Mouse (Mus musculus) stomach, embryonic 15.5 days (tissue): ENCODE measurements around the gene Ldhc. TPM values are rescaled to one million over a fixed set of nuclear protein-coding genes. Genes with fewer than 3 reads are reported as not detected.
A peak's percentile ranks its signal among the peaks of the same experiment; 100 is the strongest.

Experiments used
- ATAC-seq: fragments of 200-750 bp; cut with Nextera tagmentation; 2 replicates; pipeline ENCODE4 v1.8.0; 2017; ENCODE audit warnings: low read depth, moderate number of reproducible peaks, moderate TSS enrichment; ENCODE audit not compliant: insufficient read depth, low FRiP score
- H3K27ac ChIP-seq: fragments of 300-500 bp; sonication (generic); 2 replicates; pipeline ENCODE4 v1.5.1; 2015; ENCODE audit warnings: mild to moderate bottlenecking, inconsistent platforms
- H3K27me3 ChIP-seq: fragments of 300-500 bp; sonication (generic); replicated peaks from 2 replicates; pipeline ENCODE4 v1.6.1; 2015; ENCODE audit warnings: inconsistent platforms
- H3K36me3 ChIP-seq: fragments of 300-500 bp; sonication (generic); 2 replicates; pipeline ENCODE4 v1.6.1; 2015; ENCODE audit warnings: inconsistent platforms
- H3K4me1 ChIP-seq: fragments of 300-500 bp; sonication (generic); 2 replicates; pipeline ENCODE4 v1.6.1; 2015; ENCODE audit warnings: inconsistent platforms
- H3K4me2 ChIP-seq: fragments of 300-500 bp; sonication (generic); 2 replicates; pipeline ENCODE4 v1.6.1; 2015; ENCODE audit warnings: mild to moderate bottlenecking, inconsistent platforms
- H3K4me3 ChIP-seq: fragments of 300-500 bp; sonication (generic); replicated peaks from 2 replicates; pipeline ENCODE4 v1.5.1; 2015; ENCODE audit warnings: inconsistent platforms
- H3K9ac ChIP-seq: fragments of 300-500 bp; sonication (generic); 2 replicates; pipeline ENCODE4 v1.6.1; 2015; ENCODE audit warnings: inconsistent platforms
- H3K9me3 ChIP-seq: fragments of 300-500 bp; sonication (generic); 2 replicates; pipeline ENCODE4 v1.6.1; 2016; ENCODE audit warnings: inconsistent platforms
- WGBS: fragments of 180-500 bp; shearing (Covaris S2); methylation state at CpG from one replicate; pipeline ENCODE4 v1.1.7; 2015; 5-methylcytosine and 5-hydroxymethylcytosine counted together
- polyA plus RNA-seq: library from polyadenylated mRNA; unstranded; fragments of >200 nt; fragmentation: Nextera tagmentation; extraction: Ambion mirVana; gene quantifications from 2 replicates; pipeline ENCODE4 v1.2.1, GENCODE M21; 2015

Ldhc gene
- polyA plus RNA-seq, 1 experiment from 2014 or later = 0.17 TPM

GRCm38 (mm10) chr7:46845211-46845977, 15.6 kb upstream of the Ldhc start:
- ATAC-seq = peak; percentile 87
- no peaks in the 10 kb centered on the region for H3K9me3 ChIP-seq
- H3K4me1 ChIP-seq = peaks cover 10% of the 10 kb centered on the region
- H3K27me3 ChIP-seq = no peaks in the 10 kb centered on the region
- H3K4me3 ChIP-seq = peak overlapping the region; percentile 74
- peak overlapping the region; percentile 83 for H3K9ac ChIP-seq
- peaks cover 18% of the 10 kb centered on the region for H3K36me3 ChIP-seq
- H3K4me2 ChIP-seq = peak overlapping the region; percentile 83
- peak overlapping the region; percentile 94 for H3K27ac ChIP-seq
- under 1% methylated on average over 51 of the region's 51 CpGs for WGBS

GRCm38 (mm10) chr7:46845978-46846485, 15.0 kb upstream of the Ldhc start:
- WGBS = under 1% methylated on average over 36 of the region's 36 CpGs
- H3K4me3 ChIP-seq = peak overlapping the region; percentile 74
- H3K9me3 ChIP-seq = no peaks in the 10 kb centered on the region
- no peaks in the 10 kb centered on the region for H3K27me3 ChIP-seq
- peak overlapping the region; percentile 94 for H3K27ac ChIP-seq
- ATAC-seq = peak; percentile 13; the same call in 1 of the 2 replicates
- peak overlapping the region; percentile 83 for H3K4me2 ChIP-seq
- peaks cover 7% of the 10 kb centered on the region for H3K4me1 ChIP-seq
- H3K9ac ChIP-seq = peak overlapping the region; percentile 83
- H3K36me3 ChIP-seq = peaks cover 21% of the 10 kb centered on the region

GRCm38 (mm10) chr7:46846486-46847244, 14.3 kb upstream of the Ldhc start:
- peak overlapping the region; percentile 83 for H3K4me2 ChIP-seq
- peak overlapping the region; percentile 83 for H3K9ac ChIP-seq
- H3K4me1 ChIP-seq = peaks cover 2% of the 10 kb centered on the region; the same call in 1 of the 2 replicates
- H3K4me3 ChIP-seq = peak overlapping the region; percentile 74
- H3K27me3 ChIP-seq = no peaks in the 10 kb centered on the region
- H3K9me3 ChIP-seq = no peaks in the 10 kb centered on the region
- peak overlapping the region; percentile 94 for H3K27ac ChIP-seq
- peaks cover 28% of the 10 kb centered on the region for H3K36me3 ChIP-seq
- WGBS = 2% methylated on average over 28 of the region's 28 CpGs
- ATAC-seq = peak; percentile 32; the same call in 1 of the 2 replicates

- H3K36me3 ChIP-seq = peaks cover 51% of the 10 kb centered on the region
- ATAC-seq = no peak
- WGBS = 83% methylated on average over 5 of the region's 5 CpGs
- H3K27me3 ChIP-seq = no peaks in the 10 kb centered on the region
- H3K4me3 ChIP-seq = no peak overlapping the region
- H3K4me2 ChIP-seq = no peak overlapping the region
- no peak overlapping the region for H3K9ac ChIP-seq
- H3K27ac ChIP-seq = no peak overlapping the region
- H3K4me1 ChIP-seq = no peaks in the 10 kb centered on the region; the same call in 1 of the 2 replicates
- no peaks in the 10 kb centered on the region for H3K9me3 ChIP-seq
Measured at GRCm38 (mm10) chr7:46849287-46849686, 11.7 kb upstream of the Ldhc start.

- Histone ChIP-seq H3K36me3 (peaks cover 67% of the 10 kb centered on the region), H3K4me2 (no peak overlapping the region), H3K9me3 (no peaks in the 10 kb centered on the region), H3K4me3 (no peak overlapping the region), H3K27me3 (no peaks in the 10 kb centered on the region), H3K4me1 (no peaks in the 10 kb centered on the region; the same call in 1 of the 2 replicates), H3K9ac (no peak overlapping the region), H3K27ac (no peak overlapping the region)
- 79% methylated on average over 7 of the region's 7 CpGs for WGBS
- no peak for ATAC-seq
Measured at GRCm38 (mm10) chr7:46851026-46851425, 10.0 kb upstream of the Ldhc start.

- no peaks in the 10 kb centered on the region for H3K9me3 ChIP-seq
- no peak overlapping the region for H3K4me2 ChIP-seq
Measured at GRCm38 (mm10) chr7:46852666-46853065, 8.3 kb upstream of the Ldhc start.

GRCm38 (mm10) chr7:46853365-46853764, 7.6 kb upstream of the Ldhc start:
- no peak for ATAC-seq
- Histone ChIP-seq H3K4me3 (no peak overlapping the region), H3K27ac (no peak overlapping the region), H3K4me2 (no peak overlapping the region), H3K36me3 (peaks cover 69% of the 10 kb centered on the region), H3K27me3 (no peaks in the 10 kb centered on the region), H3K4me1 (no peaks in the 10 kb centered on the region), H3K9me3 (no peaks in the 10 kb centered on the region), H3K9ac (no peak overlapping the region)
- WGBS = 90% methylated on average over 9 of the region's 9 CpGs

More at GRCm38 (mm10) chr7:46852666-46853065, 8.3 kb upstream of the Ldhc start:
- Histone ChIP-seq H3K36me3 (peaks cover 69% of the 10 kb centered on the region), H3K27ac (no peak overlapping the region), H3K27me3 (no peaks in the 10 kb centered on the region), H3K4me1 (no peaks in the 10 kb centered on the region), H3K4me3 (no peak overlapping the region), H3K9ac (no peak overlapping the region)
- 79% methylated on average over 1 of the region's 1 CpGs for WGBS
- ATAC-seq = no peak

- no peak for ATAC-seq
- Histone ChIP-seq H3K4me1 (no peaks in the 10 kb centered on the region), H3K36me3 (peaks cover 48% of the 10 kb centered on the region), H3K9me3 (no peaks in the 10 kb centered on the region), H3K9ac (no peak overlapping the region), H3K4me3 (no peak overlapping the region), H3K27me3 (no peaks in the 10 kb centered on the region), H3K4me2 (no peak overlapping the region), H3K27ac (no peak overlapping the region)
- WGBS = 76% methylated on average over 7 of the region's 7 CpGs
Measured at GRCm38 (mm10) chr7:46855866-46856560, 5.0 kb upstream of the Ldhc start.

GRCm38 (mm10) chr7:46857436-46857835, 3.6 kb upstream of the Ldhc start:
- H3K4me3 ChIP-seq = no peak overlapping the region
- WGBS = 71% methylated on average over 9 of the region's 9 CpGs
- H3K4me2 ChIP-seq = no peak overlapping the region
- no peak overlapping the region for H3K27ac ChIP-seq
- no peaks in the 10 kb centered on the region for H3K9me3 ChIP-seq
- no peak overlapping the region for H3K9ac ChIP-seq
- no peak for ATAC-seq
- H3K36me3 ChIP-seq = peaks cover 35% of the 10 kb centered on the region
- no peaks in the 10 kb centered on the region for H3K27me3 ChIP-seq
- H3K4me1 ChIP-seq = no peaks in the 10 kb centered on the region

- H3K9me3 ChIP-seq = no peaks in the 10 kb centered on the region
- no peaks in the 10 kb centered on the region for H3K4me1 ChIP-seq
- no peak overlapping the region for H3K27ac ChIP-seq
- H3K4me2 ChIP-seq = no peak overlapping the region
- peaks cover 19% of the 10 kb centered on the region for H3K36me3 ChIP-seq
- no peak overlapping the region for H3K4me3 ChIP-seq
- no peaks in the 10 kb centered on the region for H3K27me3 ChIP-seq
- H3K9ac ChIP-seq = no peak overlapping the region
- WGBS = 55% methylated on average over 6 of the region's 6 CpGs
- no peak for ATAC-seq
Measured at GRCm38 (mm10) chr7:46859031-46859430, 2.0 kb upstream of the Ldhc start.

- no peaks in the 10 kb centered on the region for H3K4me1 ChIP-seq
- H3K4me3 ChIP-seq = no peak overlapping the region
- 60% methylated on average over 4 of the region's 4 CpGs for WGBS
- no peak overlapping the region for H3K4me2 ChIP-seq
- H3K27me3 ChIP-seq = no peaks in the 10 kb centered on the region
- H3K9ac ChIP-seq = no peak overlapping the region
- no peak for ATAC-seq
- no peaks in the 10 kb centered on the region for H3K36me3 ChIP-seq
- no peaks in the 10 kb centered on the region for H3K9me3 ChIP-seq
- no peak overlapping the region for H3K27ac ChIP-seq
Measured at GRCm38 (mm10) chr7:46871988-46872387, 11.0 kb downstream of the Ldhc start.
